Mouse (Mus musculus) urinary bladder, postnatal 36 days (tissue): Measurements from ENCODE around the gene Lrrc20.

Source experiments
- DNase-seq, 2 experiments: peaks; one replicate each; pipeline ENCODE4 v3.0.0; 2022; ENCODE audit warnings: low spot score in 2 of 2, mixed read lengths in 1 of 2

Gene Lrrc20

GRCm38 (mm10) chr10:61474344-61474743 lies 1.3 kb upstream of the Lrrc20 start:
- no peak for DNase-seq

- DNase-seq = no peak
Observed at GRCm38 (mm10) chr10:61476440-61477165, 1.0 kb downstream of the Lrrc20 start.

- no peak for DNase-seq
Observed at GRCm38 (mm10) chr10:61479461-61479860, 3.9 kb downstream of the Lrrc20 start.

- DNase-seq = no peak
Observed at GRCm38 (mm10) chr10:61479927-61480326, 4.3 kb downstream of the Lrrc20 start.

GRCm38 (mm10) chr10:61480488-61480887 lies 4.9 kb downstream of the Lrrc20 start:
- DNase-seq = no peak

- DNase-seq = no peak
Observed at GRCm38 (mm10) chr10:61482771-61483170, 7.2 kb downstream of the Lrrc20 start.

GRCm38 (mm10) chr10:61484801-61485200 lies 9.2 kb downstream of the Lrrc20 start:
- DNase-seq = no peak

- DNase-seq = no peak
Observed at GRCm38 (mm10) chr10:61486551-61487339, 11.1 kb downstream of the Lrrc20 start.

GRCm38 (mm10) chr10:61488522-61489110 lies 13.0 kb downstream of the Lrrc20 start:
- no peak for DNase-seq

- DNase-seq = no peak
Observed at GRCm38 (mm10) chr10:61491573-61491972, 16.0 kb downstream of the Lrrc20 start.

GRCm38 (mm10) chr10:61492040-61492439 lies 16.4 kb downstream of the Lrrc20 start:
- peak; percentile 78 to 83 for DNase-seq

GRCm38 (mm10) chr10:61495461-61495860 lies 19.9 kb downstream of the Lrrc20 start:
- DNase-seq = no peak

GRCm38 (mm10) chr10:61496231-61496630 lies 20.6 kb downstream of the Lrrc20 start:
- DNase-seq = no peak

- no peak for DNase-seq
Observed at GRCm38 (mm10) chr10:61499505-61500466, 24.2 kb downstream of the Lrrc20 start.

GRCm38 (mm10) chr10:61500756-61501155 lies 25.2 kb downstream of the Lrrc20 start:
- DNase-seq = no peak

- DNase-seq = no peak
Observed at GRCm38 (mm10) chr10:61504073-61504472, 28.5 kb downstream of the Lrrc20 start.

- DNase-seq = no peak
Observed at GRCm38 (mm10) chr10:61506381-61507200, 31.0 kb downstream of the Lrrc20 start.

- DNase-seq = no peak
Observed at GRCm38 (mm10) chr10:61509873-61510272, 34.3 kb downstream of the Lrrc20 start.

- DNase-seq = no peak
Observed at GRCm38 (mm10) chr10:61510809-61511208, 35.2 kb downstream of the Lrrc20 start.

GRCm38 (mm10) chr10:61512215-61512889 lies 36.8 kb downstream of the Lrrc20 start:
- no peak for DNase-seq
